Mouse (Mus musculus) B cell, adult 2 months (primary cell): Measurements from ENCODE around the gene Arhgap10.

Experiments used
- DNase-seq, 2 experiments: peaks; one replicate each; pipeline ENCODE4 v3.0.0; 2022

The Arhgap10 gene

DNA sequence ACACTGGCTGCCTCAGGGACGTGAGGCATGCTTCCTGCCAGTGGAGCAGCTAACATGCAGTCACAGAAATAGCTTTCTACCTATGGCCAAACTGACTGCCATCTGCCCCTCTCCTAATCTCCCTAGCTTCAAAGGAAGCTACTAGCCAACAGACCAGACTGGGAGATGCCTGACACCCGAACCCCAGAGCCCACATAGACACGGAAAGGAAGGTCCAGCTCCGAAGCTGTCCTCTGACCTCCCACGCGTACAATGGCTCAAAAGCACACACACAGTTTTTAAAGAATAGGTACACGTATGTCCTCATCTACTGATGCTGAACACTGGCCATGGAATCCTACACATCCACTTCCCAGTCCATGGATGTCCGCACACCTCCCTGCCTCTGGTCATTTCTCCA lies 2.0 kb downstream of the Arhgap10 start:
- DNase-seq: no peak

- no peak for DNase-seq
These were observed 2.6 kb downstream of the Arhgap10 start for GRCm38 (mm10) chr8:77515201-77515600.

DNA sequence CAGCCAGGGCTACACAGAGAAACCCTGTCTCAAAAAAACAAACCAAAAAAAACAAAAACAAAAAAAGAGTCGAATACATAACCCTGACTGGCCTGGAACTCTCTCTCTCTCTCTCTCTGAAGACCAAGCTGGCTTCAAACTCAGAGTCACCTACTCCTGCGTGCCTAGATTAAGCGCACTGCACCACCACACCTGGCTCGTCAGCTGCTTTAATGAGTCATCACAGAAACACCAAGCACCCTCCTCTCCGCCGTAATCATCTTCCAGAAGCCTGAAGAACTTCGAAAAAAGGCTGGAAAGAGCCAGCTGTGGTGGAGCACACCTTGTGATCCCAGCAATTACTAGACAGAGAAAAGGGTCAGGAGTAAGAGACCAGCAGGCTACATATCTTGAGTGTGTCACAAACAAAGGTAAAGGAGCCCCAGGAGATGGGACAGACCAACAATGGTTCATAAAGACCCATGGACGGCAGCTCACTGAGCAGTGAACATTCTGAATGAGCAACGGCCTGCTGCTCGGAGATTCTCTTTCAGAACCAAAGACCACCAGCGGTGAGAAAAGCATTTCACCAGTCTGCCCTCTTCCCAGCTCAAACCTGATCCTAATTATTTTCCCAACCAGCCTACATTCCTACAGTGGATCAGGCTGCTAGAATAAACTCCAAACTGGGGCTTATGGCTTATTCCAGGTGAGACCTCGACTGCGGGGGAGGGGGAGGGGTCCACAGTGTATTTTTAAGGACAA lies 5.8 kb downstream of the Arhgap10 start:
- DNase-seq: no peak

DNA sequence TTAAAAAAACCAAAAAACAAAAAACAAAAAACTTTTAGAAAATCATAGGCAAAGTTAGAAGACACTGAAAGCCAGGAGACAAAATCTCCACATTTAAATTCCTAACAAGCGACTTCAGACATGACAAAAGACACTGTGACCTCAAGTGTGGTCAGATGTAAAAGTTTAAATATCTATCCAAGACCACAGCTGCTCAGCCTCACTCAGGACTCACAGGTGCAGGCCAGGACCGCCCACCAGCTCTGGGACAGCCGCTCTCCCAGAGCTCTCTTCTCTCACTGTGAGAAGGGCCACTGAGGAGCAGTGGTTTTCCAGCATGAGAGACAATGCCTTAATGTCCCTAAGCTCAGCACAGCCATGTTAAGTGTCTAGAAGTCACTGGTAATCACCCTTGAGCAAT lies 7.3 kb downstream of the Arhgap10 start:
- DNase-seq: no peak

- DNase-seq: no peak
These were observed 8.7 kb downstream of the Arhgap10 start for GRCm38 (mm10) chr8:77509044-77509443.

GRCm38 (mm10) chr8:77507510-77508035 lies 10.2 kb downstream of the Arhgap10 start:
- no peak for DNase-seq

GRCm38 (mm10) chr8:77506539-77506938 lies 11.2 kb downstream of the Arhgap10 start:
- no peak for DNase-seq

DNA sequence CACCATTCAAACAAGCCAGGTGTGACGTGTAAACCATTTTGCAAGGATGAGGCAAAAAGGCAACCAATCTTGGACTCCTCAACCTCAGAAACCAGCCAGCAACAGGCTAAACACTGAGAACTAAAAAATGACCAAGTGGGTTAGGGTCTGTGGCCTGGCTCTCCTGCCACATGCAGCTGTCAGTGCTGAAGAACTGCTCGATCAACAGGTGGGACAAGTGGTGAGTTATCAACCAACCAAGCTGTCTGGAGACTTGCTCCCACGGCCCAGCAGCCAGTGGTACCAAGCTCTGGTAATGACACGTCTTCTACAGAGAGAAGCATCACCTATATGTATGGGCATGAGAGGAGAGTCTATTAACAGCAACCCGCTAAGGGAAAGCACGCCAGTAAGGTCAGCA lies 15.2 kb downstream of the Arhgap10 start:
- no peak for DNase-seq

DNA sequence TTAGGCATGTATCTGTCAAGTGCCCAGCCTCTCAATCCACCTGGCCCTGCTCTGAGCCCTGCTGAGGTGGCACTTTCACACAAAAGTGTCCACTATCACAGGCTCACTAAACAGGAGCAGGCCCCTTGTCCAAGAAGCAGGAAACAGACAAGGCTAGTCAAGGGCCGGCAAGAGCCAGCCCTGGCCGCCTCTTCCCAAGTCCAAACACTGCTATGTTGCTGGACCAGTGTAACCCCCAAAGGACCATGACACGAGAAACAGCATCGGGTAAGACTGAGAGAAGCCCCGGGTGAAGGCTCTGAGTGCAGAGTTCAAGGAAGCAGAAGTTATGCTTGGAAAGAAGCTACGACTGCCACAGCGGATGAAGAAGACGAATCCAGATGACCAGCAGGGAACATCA lies 16.6 kb downstream of the Arhgap10 start:
- no peak for DNase-seq

DNA sequence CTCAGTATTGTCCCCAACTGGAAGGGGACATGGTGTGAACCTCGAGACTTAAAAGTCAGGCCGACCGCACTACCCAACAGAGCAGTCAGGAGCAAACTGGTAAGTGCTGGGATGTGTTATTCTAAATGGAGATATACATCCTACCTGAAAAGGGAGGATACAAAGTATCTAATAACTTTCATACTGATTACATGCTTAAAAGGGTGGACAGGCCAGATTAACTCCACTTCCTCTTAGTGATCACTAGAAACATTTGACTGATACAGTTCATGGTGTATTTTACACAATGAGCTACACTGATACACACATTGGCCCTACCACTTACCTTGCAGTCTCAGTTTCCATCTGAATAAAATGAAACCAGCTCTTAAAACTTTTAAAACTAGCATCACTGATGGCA lies 17.5 kb downstream of the Arhgap10 start:
- DNase-seq: no peak

DNA sequence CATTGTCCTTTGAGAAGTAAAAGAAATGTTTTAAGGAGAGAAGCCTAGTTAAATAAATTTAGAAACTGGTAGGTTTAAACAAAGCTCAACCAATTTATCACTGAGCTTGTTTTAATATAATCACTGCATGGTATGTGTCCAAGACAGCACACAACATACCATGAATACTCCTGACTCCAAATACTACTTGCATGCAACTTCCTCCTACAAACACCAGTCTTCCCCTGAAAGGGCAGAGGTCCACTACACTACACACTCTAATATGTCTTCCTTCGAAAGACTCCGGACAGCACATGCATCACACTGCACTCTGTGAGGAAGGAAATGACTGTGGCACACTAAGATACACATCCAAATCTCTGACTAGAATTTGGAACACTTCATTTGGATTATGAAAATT lies 20.3 kb downstream of the Arhgap10 start:
- DNase-seq: no peak

- no peak for DNase-seq
These were observed 21.5 kb downstream of the Arhgap10 start for GRCm38 (mm10) chr8:77496253-77496652.

DNA sequence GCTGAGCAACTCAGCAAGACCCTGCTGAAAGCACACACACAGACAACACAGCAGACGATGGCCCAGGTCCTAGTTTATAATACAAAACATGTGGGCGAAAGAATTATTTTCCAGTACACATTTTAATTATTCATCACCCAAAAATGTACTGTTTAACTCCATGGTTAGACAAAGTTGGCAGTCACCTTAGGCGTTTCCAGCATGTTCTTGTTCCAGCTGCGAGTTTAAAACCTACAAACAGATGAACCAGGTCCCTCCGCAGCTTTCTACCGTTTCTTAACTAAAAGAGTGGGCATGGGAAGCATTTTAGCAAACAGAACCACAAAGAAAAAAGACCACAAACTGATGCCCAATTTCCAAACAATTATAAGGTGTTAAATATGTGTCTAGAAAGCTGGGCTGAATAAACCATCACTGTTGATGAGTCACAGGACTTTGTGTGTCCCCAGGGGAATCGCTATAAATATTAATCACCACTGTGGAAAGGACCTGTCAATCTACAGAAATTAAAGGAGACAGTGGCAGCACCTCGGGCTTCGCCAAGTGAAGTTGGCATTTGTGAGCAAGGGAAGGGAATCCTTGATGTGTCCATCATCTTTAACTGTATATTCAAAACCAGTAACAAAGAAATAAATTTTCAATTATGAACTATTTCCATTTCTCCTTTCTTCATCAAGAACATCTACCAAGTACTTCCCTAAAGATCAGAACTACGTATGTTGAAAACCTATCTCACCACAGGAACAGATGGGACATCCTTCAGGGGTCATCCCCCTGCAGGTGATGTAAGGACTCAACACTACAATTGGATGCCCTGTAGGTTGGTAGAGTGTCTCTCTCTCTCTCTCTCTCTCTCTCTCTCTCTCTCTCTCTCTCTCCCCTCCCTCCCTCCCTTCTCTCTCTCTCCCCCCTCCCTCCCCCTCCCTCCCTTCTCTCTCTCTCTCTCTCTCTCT lies 23.1 kb downstream of the Arhgap10 start:
- no peak for DNase-seq

GRCm38 (mm10) chr8:77492356-77493058 lies 25.2 kb downstream of the Arhgap10 start:
- no peak for DNase-seq

GRCm38 (mm10) chr8:77491231-77491923 lies 26.4 kb downstream of the Arhgap10 start:
- no peak for DNase-seq

DNA sequence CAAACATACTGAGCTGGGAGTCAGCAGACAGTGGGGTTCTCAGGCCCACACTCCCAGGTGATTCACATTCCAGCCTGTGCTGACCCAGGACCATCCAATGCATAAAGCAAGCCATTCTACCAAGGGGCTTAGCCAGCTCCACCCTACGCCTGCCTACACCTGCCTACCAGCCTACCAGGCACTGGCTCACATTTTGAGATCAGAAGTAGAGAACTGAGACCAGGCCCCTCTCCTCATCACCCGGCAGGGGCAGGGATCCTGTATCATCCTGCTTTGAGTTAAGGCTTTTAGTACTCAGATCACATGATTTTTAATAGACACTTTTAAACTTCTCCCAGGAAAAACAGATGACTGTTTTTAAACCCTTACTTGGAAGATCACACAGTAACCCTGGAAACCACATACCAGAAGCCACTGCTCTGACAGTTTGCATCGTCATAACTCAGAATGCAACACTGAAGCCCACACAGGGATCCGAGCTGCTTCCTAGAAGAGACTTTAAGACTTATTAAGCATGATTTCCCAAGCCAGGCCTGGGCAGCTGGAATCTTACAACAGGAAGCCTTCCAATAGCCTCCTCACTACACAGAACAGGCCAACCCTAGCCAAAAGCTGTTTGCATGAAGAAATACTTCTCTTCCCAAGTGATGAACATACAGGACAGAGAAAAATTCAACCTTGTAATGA lies 27.5 kb downstream of the Arhgap10 start:
- no peak for DNase-seq

DNA sequence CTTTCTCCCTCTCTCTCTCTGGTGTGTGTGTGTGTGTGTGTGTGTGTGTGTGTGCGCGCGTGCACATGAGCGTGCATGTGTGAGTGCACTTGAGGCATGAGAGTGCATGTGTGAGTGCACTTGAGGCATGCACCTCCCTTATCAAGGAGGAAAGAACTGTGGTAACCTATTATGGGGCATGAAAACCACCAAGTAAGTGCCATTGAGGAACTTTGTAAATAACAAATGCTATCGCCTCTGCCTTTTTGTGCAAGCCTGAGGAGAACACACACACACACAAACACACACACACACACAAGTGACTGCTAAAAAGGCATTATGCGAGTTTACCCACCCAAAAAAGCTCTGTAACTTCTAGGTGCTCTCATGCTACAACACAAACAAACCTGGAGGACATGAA lies 28.5 kb downstream of the Arhgap10 start:
- no peak for DNase-seq

GRCm38 (mm10) chr8:77488215-77488606 lies 29.5 kb downstream of the Arhgap10 start:
- no peak for DNase-seq

DNA sequence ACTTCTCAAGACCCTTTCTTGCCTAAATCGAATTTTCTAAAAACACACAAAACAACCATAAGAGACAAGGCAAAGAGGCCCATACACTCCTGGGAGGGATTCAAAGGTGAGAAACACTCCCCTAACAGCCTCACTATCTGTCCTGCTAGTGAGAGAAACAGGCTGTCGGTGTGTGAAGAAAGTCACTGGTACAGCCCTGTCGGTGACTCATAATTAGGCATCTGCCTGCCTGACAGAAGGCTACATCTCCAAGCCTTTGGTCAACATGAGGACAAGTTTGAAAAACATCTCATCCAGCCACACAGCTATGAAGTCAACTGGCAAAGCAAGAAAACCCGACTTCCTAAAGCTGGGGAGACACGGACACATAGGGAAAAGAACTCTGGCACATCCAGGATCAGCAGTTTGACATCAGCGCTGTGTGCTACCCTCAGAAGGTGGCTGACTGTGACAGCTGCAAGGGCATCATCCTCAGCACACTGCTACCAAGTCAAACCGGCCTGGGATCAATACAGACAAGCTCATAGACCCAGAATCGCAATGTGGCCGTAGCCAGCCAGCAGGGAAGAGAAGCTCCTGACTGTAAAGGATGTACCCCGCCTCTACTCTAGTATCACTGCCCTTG lies 30.1 kb downstream of the Arhgap10 start:
- DNase-seq: no peak

DNA sequence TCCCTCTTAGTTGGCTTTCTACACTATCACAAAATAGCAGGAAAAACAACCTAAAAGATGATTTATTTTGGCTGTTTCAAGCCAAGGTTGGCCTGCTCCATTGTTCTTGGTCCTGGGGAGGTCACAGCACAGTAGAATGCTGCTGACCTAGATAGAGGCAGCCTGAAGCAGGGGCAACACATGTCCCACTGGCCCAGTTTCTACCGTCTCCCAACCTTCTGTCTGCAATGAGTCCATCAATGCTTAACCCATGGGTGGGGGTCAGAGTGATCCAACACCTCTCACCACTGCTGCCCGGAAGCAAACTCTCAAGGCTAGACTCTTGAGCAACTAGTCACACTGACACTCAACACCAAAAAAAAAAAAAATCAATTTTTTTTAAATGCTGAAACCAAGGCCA lies 31.0 kb downstream of the Arhgap10 start:
- DNase-seq: no peak

GRCm38 (mm10) chr8:77484817-77485216 lies 32.9 kb downstream of the Arhgap10 start:
- no peak for DNase-seq
